Mouse (Mus musculus): ENCODE measurements around the gene Orc3.
A peak's percentile ranks its signal among the peaks of the same experiment; 100 is the strongest.

Gene Orc3

GRCm38 (mm10) chr4:34614630-34615094 lies at the start of gene Orc3, which contains the start of gene Rars2:
Gene Orc3 (minus strand): TSS chr4:34614944.
Gene Rars2 (plus strand): TSS chr4:34614957.
- peak; percentile 86 for DNase-seq (ENCODE audit: low read depth, low spot score)

DNA sequence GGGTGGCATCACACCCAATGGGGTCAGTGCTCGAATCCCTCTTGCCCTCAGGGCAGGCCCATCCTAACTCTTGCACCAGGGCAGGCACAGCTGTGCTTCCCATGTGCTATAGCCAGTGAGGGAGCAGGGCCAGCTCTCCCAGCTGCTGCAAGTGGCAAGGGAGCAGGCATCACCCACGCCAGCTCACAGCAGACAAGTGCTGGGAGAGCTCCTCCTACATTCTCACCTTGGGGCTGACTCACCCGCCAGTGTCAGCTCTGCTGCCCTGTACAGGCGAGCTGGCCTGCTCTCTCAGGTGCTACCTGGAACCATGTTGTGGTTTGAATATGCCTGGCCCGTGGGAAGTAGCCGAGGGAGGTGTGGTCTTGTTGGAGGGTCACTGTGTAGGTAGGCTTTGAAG lies 47.2 kb upstream of the Orc3 start:
- no peak for DNase-seq (ENCODE audit: low read depth, low spot score)

DNA sequence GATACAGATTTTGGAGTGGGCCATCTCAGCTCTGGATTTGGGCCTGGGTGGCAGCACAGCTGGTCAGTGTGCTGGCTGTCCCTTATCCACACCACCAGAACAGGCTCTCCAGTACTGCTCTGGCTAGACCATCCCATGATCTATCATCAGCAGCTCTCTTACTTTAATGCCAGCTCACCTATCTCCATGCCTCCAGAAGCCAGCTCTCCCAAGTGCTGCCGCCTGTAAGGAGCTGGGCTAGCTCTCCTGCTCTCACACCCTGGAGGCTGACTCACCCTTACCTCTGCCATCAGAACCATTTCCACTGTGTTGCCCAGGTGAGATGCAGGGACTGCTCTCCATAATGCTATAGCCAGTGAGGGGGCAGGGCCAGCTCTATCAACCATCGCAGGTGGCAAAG lies 46.8 kb upstream of the Orc3 start:
- no peak for DNase-seq (ENCODE audit: low read depth, low spot score)

DNA sequence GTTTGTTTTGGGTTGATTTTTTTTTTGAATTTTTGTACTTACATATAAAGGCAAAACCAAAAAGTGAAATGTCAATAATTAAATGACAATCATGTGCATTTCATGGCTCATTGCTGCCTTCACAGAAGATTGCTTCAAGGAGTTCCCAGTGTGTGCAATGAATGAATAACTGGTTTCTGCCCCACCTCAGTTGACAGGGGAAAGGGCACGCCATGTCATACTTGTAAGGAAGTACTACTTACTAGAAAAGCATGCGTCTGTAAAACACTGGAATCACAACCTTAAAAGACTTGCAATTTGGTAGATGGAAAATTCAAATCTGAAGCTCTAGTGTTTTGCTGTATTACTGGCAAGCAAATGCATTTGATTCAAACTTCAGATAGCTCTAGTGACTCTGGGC lies 44.3 kb upstream of the Orc3 start:
- DNase-seq (ENCODE audit: low read depth, low spot score), result no peak

- no peak for DNase-seq (ENCODE audit: low read depth, low spot score)
Measured at GRCm38 (mm10) chr4:34656101-34656500, 41.4 kb upstream of the Orc3 start.

DNA sequence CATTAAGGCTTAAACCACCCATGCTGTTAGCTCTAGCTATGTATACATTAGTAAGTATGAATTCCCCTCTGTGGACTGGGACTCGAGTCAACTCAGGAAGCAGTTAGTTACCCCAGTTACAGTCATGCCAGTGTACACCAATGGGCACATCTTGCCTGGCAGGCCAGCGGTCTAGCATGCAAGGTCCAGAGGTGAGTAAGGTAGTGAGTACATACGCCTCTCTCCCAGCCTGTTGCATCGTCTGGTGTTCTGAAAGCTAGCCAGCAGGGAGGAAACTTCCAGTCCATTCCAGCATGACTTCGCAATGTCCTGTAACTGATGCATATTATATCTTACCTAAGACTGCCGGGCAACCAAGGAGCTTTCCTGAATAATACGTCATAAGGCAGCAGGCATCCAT lies 38.4 kb upstream of the Orc3 start:
- DNase-seq (ENCODE audit: low read depth, low spot score), result no peak

DNA sequence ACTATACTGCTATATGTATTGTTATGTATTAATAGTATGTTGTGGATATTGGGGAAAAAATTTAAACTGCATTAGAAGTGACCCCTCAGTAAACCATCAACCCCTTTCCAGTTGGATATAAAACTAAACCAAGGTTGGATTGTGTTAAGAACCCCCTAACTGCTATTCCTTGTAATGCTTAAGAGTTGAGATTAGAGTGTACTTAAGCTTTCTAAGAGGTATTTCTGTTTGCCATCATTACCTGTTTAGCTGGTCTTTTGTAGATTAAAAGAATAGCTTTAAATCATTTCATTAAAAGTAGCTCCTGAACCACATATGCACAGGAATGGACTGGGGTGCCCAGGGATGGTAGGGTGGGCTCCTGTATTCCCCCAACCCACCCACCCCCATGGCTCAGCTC lies 30.0 kb upstream of the Orc3 start:
- DNase-seq (ENCODE audit: low read depth, low spot score), result no peak

- no peak for DNase-seq (ENCODE audit: low read depth, low spot score)
Measured at GRCm38 (mm10) chr4:34640731-34641130, 26.0 kb upstream of the Orc3 start.

GRCm38 (mm10) chr4:34639745-34640364 lies 25.1 kb upstream of the Orc3 start:
- DNase-seq (ENCODE audit: low read depth, low spot score), result no peak

DNA sequence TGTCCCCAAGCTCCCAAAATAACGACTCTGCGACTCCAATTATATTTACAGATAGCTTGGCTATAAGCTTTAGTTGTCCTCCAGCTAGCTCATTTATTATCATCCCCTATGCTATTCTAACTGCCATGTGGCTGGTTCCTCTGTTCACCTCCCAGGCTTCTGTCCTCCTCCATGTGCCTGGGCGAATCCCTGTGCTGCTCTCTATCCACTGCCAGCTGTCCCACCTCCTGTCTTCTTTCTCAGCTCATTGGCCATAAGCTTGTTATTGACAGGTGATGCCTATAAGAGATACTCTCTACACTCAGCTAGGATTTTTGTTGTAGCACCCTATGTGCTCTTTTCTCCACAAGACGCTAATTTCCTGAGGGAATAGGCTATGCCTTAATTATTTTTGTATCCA lies 23.1 kb upstream of the Orc3 start:
- DNase-seq (ENCODE audit: low read depth, low spot score), result no peak

DNA sequence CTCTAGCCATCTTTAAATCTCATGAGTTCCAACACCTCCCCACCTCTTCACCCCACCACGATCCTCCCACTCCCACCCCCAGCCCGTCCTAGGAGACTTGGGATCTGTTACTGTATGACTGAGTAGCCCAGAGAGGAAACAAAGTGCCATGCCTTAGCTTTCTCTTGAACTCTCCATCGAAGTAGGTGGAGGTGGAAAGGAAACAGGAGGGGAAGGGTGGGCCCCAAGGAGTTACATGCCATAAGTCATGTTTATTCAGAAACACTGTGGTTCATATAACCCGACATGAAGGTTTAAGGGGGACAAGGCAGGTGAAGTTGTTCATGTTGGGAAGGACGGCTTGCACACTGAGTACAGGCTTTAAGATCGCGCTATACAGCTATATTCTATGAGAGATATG lies 22.6 kb upstream of the Orc3 start:
- DNase-seq (ENCODE audit: low read depth, low spot score), result no peak

DNA sequence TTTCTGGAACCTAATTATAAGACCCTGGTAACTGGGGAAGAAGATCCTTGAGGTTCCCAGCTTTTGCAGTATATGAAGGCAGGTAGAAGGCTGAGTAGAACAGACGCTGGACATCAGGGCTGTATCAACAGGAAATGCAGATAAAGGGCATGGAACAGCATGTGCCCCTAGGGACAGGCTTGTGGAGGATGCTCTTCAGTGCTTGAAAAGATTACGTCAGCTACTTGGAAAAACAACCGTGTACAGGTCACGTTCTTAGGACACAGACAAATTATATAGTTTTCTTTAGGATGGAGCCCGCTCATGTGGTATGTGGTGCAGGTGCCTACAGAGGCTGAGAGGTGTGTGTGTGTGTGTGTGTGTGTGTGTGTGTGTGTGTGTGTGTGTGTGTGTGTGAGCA lies 21.3 kb upstream of the Orc3 start:
- DNase-seq (ENCODE audit: low read depth, low spot score), result no peak

DNA sequence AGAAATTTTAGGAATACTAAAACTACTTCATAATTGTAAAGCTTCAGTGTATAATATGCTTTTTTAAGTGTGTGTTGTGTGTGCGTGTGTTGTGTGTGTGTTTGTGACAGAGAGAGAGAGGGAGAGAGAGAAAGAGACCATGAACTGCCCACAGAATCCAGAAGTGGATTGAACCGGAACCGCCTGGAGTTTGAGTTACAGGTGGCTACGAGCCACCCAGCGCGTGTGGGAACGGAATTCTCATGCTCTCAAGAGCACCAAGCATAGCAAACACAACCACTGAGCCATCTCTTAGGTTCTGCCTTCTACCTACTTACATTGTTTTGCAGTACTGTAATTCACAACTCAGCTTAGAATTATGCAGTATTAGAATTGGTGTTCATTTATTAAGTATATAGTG lies 19.4 kb upstream of the Orc3 start:
- DNase-seq (ENCODE audit: low read depth, low spot score), result no peak

- DNase-seq (ENCODE audit: low read depth, low spot score), result no peak
Measured at GRCm38 (mm10) chr4:34629956-34630355, 15.2 kb upstream of the Orc3 start.

DNA sequence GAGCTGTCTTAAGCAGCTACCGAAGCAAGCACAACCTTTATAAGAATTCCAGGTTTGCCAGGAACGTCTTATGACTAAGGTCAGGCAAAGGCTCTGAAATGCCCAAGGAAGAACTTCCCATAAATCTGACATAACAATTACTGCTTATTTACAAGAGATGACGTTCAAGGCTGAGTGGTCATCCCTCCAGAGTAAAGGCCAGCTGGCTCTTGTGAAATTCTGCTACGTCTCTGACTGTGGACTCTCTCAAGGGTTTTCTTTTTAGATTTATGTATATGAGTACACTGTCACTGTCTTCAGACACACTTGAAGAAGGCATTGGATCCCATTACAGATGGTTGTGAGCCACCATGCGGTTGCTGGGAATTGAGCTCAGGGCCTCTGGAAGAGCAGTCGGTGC lies 11.7 kb upstream of the Orc3 start:
- DNase-seq (ENCODE audit: low read depth, low spot score), result no peak

- DNase-seq (ENCODE audit: low read depth, low spot score), result no peak
Measured at GRCm38 (mm10) chr4:34625556-34625955, 10.8 kb upstream of the Orc3 start.

DNA sequence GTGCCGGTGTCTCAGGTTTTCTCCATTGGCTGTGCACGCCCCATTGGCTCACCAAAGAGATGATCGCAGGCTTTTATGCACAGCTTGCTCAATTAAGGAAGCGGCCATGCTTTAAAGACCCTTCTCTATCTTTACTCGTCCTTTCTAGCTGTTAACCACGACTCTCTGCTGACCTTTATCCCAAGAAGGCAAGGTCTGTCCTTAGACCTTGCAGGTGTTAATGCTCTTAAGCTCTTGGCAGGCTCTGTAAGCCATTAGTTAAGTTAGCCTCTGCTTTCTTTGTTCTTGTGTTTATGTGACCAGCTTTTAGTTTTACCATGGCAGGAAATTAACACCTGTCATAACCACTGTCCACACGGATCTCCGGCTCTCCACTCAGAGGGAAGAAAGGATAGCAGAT lies 1.4 kb upstream of the Orc3 start:
- no peak for DNase-seq (ENCODE audit: low read depth, low spot score)

- DNase-seq (ENCODE audit: low read depth, low spot score), result peak; percentile 9
Measured at GRCm38 (mm10) chr4:34615303-34615702, 559 bp upstream of the Orc3 start.

- peak; percentile 1 for DNase-seq (ENCODE audit: low read depth, low spot score)
Measured at GRCm38 (mm10) chr4:34613571-34614145, 1.1 kb downstream of the Orc3 start.

DNA sequence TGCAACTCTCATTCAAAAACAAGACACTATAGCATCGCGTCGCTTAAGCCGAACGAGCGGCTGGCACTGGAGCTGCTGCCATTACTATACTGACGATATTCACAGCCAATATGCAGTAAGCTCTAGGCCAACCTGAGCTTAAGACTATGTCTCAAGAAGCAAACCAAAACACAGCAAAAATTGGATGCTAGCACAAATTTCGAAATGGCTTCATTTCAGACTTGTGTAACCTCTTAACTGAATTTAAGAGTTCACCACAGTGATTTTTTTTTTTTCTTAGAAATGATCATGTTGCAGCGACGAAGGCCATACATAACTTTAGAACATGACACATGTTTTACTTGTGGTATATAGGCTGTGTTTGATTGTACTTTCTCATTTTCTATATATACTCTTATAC lies 8.1 kb downstream of the Orc3 start:
- DNase-seq (ENCODE audit: low read depth, low spot score), result no peak

- no peak for DNase-seq (ENCODE audit: low read depth, low spot score)
Measured at GRCm38 (mm10) chr4:34603123-34603522, 11.6 kb downstream of the Orc3 start.

GRCm38 (mm10) chr4:34584871-34585607 lies 29.7 kb downstream of the Orc3 start:
- no peak for DNase-seq (ENCODE audit: low read depth, low spot score)

- DNase-seq (ENCODE audit: low read depth, low spot score), result no peak
Measured at GRCm38 (mm10) chr4:34583427-34583826, 31.3 kb downstream of the Orc3 start.

Data from c-Kit-negative CD71-positive TER-119-positive erythroid progenitor cells, embryonic 14.5 days (primary cell).